Mouse (Mus musculus) megakaryocyte progenitor cell, adult 5-6 weeks (primary cell): ENCODE measurements around the gene Ogfod1. TPM values are rescaled to one million over a fixed set of nuclear protein-coding genes. Genes with fewer than 3 reads are reported as not detected.

ENCODE experiments used
- ATAC-seq: replicated peaks from 2 replicates; pipeline ENCODE4 v1.8.0; 2016; ENCODE audit warnings: mild to moderate bottlenecking, moderate TSS enrichment, inconsistent platforms; ENCODE audit not compliant: poor library complexity
- total RNA-seq, 2 experiments: library from RNA; stranded (forward) in 1 of 2; stranded (reverse) in 1 of 2; fragments of 157-497, 149-512 nt in 1 of 2; fragments of 200-1000 nt in 1 of 2; gene quantifications; 2 replicates each; pipeline versions ENCODE4 v1.2.3 to v1.2.4; 2015 to 2017

The Ogfod1 gene
- total RNA-seq, 2 experiments from 2014 or later = 19.6 to 21.7 TPM

DNA sequence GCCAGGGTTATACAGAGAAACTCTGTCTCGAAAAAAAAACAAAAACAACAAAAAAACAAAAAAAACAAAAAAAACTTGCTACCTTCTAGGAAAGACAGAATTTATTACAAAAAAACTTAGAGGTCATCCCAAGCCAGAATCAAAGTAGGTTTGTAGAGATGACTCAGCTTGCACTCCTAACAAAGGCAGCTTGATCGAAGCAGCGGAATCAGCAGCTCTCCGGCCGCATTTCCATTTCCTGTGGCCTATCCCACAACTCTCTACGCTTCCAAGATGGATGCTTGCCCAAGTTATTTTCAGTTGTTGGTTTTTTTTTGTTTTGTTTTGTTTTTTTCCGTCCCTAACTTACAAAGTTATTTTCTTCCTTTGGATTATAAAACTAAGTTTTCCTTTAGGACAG is 31.8 kb downstream of the Ogfod1 start:
- ATAC-seq = no peak

DNA sequence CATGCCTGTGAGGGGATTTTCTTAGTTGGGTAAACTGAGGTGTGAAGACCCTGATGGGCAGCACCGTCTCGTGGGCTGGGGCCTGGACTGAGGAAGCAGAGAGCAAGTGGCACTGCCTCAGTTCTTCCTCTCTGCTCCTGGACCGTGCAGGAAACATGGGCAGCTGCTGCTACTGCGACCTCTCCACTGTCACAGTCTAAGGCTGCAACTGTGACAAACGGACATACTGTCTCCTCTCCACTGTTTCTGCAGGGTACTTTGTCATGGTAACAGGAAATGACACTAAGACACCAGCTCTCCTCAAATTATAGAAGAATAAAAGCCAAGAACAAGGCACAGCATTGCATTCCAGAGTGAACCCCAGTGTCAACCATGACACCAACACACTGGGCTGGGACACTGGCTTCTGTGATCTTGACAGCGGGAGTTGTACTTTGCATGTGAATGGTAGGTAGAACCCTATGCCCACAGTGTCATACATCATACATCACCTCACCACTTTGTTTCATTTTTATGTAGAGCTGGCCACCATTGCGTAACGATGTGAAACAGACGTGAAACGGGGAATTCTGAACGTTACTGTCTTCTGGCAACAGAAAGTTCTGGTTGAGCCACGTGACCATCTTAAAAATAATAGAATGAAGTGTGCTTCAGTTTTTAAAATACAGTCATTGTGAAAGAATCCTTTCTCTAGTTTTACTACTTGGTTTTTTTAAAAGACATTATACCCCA is 39.6 kb downstream of the Ogfod1 start:
- peak; percentile 79 for ATAC-seq

DNA sequence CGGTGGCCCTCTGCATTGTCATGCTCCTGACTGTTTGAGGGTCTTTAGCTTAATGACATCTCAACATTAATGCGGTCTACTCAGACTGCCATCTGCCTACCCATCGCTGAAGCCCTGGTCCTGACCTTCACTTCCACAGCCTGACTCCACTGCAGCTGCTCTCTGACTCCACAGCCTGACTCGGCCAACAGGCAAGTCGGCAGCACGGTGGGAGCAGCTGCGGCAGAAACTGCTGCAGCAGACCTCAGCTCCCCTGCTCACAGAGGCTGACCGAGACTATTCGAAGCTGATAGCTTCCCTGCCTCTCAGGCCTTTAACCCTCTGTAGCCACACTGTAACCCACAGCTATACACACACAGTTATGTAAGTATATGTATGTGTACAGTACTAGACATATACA is 51.0 kb downstream of the Ogfod1 start:
- no peak for ATAC-seq

DNA sequence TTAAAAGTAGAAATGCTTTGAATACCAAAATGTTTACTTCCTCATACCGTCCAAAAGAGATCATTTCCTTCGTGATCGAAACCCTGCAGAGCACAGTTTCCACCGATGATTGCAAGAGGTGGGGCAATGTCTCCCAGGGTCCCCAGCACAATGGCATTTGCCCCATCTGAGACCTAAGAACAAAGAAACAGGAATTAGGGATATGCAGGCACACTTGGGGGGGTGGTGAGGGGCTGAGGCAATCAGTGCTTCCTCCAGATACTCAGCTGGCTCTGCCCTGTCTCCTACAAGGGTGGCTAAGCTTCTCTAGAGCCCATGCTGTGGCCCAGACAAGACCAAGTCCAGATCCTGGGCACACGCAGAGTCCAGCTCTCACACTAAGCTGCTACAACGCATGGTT is 52.7 kb downstream of the Ogfod1 start:
- peak; percentile 97 for ATAC-seq

DNA sequence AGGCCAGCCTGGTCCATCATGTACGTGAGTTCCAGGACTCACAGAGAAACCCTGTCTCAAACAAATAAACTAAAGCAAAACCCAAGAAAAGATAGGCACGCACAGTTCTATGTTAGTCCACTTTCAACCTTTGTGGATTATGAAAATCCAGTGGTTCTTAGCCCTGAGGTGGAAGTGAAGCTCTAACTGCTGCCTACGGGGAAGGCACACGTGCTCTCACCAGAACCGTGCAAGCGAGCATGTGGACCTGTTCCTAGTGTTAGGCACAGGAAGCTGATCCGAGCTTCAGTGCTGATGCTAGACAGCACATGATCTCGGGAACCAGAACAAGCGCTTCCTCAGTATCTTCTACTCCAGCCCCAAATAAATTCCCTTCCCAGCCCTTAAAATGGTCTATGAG is 55.9 kb downstream of the Ogfod1 start:
- ATAC-seq = no peak

DNA sequence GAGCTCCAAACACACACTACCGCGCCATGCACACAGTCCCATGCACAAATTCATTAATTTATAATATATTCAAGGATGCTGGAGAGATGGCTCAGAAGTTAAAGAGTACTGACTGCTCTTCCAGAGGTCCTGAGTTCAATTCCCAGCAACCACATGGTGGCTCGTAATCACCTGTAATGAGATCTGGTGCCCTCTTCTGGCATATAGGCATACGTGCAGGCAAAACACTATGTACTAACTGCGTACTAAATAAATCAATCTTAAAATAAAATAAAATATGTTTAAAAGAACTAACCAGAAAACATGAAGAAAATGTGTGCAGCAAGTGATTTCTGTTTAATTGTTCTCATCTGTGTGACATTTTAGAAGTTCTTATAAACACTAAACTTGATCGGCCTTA is 57.3 kb downstream of the Ogfod1 start:
- ATAC-seq = no peak

DNA sequence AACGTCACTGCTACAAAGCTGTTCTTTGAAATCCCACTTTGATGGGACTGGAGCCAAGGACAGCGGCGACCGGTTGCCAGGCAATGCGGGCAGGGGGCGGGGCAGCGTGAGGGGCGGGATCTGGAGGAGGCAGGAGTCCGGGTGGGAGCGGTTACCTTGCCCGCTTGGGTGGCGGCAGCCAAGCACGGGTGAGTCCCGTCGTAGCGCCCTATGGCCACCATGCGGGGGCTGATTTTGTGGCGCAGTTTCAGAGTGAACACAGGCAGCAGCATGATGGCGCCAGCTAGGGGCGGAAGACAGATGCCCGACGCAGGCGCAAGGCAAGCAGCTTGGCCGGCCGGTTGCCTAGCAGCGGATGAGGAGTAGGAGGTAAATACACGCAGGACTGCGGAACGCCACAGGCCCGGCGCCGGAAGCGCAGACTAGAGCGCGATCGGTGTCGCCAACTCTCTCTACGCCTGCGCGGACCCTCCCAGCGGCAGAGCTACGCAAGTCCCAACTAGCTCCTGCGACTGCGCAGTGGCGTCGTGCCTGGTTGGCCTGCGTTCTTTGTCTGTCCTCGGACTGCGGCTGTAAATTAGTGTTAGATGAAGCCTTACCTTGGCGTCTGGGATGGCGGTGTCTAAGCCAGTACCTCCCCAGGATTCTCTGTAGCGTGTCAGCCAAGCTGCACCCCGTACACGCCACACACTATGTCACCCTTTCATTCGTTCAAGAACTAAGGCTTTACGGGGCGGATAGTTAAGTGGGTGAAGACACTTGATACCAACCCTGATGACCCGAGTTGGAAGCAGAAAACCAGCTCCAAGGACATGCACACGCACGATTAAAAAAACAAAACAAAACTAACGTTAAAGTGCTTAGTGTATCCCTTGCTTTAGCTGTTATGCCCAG is 61.3 kb downstream of the Ogfod1 start, which contains the start of gene Bbs2:
Gene Bbs2, minus strand, starts transcription at position 848 of the 894 bp plus-strand sequence.
- ATAC-seq = peak; percentile 97

DNA sequence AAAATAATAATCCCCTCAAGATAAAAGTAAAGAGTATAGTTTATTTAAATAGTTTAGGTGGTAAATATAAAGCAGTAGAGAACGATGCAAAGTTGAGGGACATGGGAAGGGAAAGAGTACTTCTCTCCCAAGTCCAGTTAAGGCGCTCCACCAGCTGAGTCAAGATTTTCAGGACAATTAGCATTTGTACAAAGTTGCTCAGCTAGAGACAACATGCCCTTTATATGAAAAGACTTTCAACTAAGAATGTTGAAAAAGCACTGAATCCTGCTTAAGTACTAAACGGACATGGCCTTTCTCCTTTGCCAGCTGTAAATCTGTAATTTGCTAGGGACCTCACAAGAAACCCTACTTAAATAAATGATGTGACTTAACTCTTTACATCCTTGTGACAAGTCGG is 62.0 kb downstream of the Ogfod1 start:
- ATAC-seq = no peak

DNA sequence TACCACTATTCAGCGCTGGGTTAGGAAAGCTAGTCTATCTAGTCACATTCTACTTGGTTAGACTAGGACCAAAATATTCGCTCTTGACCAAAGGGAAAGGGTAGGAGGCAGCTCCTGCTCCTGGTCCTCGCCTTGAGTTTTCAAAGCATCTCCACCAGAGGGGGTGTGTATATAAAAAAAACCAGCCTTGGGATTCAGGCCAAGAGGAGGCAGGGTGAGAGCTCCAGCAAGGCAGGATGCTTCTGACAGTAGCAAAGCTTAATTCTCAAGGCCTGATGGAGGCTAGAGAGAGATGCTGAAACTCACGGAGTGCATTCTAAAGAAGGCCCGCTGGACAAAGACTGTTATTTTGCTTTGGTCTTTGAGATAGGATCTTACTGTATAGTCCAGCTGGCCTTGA is 67.1 kb downstream of the Ogfod1 start:
- ATAC-seq = peak; percentile 44

DNA sequence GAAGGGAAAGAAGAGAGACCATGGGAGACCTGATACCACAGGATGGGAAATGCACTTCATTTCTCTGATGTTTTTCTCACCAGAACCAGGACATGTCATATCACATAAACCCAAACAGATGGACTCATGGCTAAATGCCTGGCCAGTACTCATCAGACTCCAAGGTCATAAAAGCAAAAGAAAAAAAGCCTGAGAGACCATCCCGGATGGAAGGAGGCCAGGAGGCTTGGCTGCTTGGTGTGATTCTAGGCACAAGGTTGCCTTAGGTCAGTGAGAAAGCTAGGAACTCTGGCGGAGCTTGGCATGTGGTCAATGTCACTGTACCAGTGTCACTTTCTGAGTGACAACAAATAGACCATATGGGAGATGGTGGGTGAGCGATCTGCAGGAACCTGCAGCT is 70.9 kb downstream of the Ogfod1 start:
- ATAC-seq = no peak

DNA sequence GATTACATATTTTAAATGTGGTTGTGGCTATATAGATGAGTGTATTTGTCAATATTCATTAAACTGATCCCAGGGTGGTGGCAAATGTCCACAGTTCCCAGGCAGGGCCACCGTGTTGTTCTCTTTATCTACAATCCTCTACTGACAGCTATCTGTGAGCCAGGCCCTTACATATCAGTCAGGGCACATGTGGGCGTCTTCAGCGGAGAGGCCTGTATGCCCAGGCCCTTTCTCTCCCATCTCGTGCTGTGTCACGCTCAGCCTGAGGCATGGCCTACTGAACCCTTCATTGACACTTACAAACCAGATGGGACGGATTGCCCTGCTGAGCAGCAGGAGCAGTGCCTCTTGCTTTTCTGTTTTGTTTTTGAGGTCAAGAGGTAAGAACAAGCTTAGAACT is 72.4 kb downstream of the Ogfod1 start:
- peak; percentile 73 for ATAC-seq

DNA sequence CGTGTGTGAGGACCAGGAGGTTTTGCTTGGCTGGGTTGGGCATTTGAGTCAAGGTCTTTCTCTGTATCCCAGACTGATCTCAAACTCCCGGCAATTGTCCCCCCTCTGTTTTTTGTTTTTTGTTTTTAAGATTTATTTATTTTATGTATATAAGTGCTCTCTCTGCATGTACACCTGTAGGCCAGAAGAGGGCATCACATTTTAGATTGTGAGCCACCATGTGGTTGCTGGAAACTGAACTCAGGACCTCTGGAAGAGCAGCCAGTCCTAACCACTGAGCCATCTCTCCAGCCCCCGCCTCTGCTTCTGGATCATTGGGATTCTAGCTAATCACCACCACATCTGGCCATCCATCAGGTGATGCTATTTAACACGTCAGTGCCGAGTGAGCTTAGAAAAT is 72.8 kb downstream of the Ogfod1 start:
- ATAC-seq = no peak

DNA sequence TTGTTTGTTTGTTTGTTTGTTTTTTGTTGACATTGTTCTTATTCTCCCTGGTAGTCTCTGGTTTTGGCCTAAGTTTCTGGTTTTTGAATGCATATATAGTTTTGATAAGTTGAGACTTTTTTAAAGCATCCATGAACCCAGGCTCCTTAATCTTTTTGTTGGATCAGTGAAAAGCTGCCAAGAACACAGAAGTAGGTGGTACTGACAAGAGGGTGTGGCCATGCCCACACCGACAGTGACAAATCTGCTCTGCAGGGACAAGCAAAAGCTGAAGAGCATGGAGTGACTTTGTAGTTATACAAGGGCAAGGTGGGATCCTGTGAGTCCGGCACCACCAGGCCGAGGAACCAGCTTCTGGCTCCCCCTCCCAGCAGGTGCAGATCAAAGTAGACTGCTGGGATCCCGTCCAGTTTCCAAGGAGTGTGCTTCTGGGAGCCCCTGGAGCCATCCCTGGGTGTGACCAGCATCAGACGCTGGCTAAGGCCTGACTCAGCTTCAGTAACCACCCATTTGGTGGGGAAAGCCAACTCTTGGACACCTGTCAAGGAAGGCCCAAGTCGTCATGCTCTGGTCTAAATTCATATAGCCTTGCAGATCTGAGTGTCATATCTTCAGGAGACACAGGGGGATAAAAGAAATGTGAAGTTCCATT is 73.7 kb downstream of the Ogfod1 start:
- ATAC-seq = peak; percentile 72

DNA sequence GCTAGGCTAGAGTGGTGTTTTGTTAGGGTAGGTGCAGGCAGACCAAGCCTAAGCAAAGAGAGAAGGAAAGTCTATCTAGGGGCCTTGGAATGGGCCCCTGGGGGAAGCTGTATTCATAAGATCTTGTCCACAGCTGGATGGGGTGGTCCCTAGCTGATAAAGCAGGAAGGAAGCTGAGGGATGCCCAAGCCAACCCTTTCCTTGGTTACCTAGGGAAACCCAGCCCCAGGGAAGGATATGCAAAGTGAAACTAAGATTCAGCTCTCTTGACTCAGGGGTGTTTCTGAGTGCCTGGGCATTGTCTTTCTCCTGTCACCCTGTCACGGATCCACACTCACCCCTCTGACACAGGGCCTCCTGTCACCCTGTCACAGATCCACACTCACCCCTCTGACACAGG is 76.4 kb downstream of the Ogfod1 start:
- 0 out of 2 replicates have a peak, but pooled peaks have one; percentile 10 for ATAC-seq

DNA sequence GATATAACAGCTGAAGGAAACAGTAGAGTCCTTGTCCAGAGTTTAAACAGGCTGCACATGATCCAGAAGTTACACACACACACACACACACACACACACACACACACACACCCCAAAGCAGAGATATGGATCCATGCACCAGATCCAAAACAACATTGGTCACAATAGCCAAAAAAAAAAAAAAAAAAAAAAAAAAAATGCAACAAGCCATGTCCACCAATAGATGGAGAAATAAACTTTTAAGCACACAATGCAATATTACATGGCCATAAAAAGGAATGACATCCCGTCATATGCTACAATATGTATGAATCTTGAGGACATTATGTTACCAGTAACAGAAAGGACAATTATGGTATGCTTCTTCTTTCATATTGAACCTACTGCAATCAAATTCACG is 77.0 kb downstream of the Ogfod1 start:
- ATAC-seq = no peak

Other genes with a start within 250 kb of the Ogfod1 start
- not detected in 2 replicates for gene Gnao1, start 227.2 kb upstream of the Ogfod1 start, total RNA-seq (2015)
- not detected in 2 replicates for gene Gnao1, start 227.2 kb upstream of the Ogfod1 start, total RNA-seq (2017)
- 31.0 and 31.5 TPM in 2 replicates for gene Amfr, start 24.4 kb upstream of the Ogfod1 start, total RNA-seq (2015)
- 62.6 and 132 TPM in 2 replicates for gene Amfr, start 24.4 kb upstream of the Ogfod1 start, total RNA-seq (2017)
- 112 and 114 TPM in 2 replicates for gene Nudt21, start 167 bp upstream of the Ogfod1 start, total RNA-seq (2015)
- 119 and 122 TPM in 2 replicates for gene Nudt21, start 167 bp upstream of the Ogfod1 start, total RNA-seq (2017)
- 7.0 and 11.9 TPM in 2 replicates for gene Bbs2, start 61.7 kb downstream of the Ogfod1 start, total RNA-seq (2015)
- 4.1 and 4.4 TPM in 2 replicates for gene Bbs2, start 61.7 kb downstream of the Ogfod1 start, total RNA-seq (2017)
- not detected in 2 replicates for gene Mt4, start 100.0 kb downstream of the Ogfod1 start, total RNA-seq (2015)
- not detected in 2 replicates for gene Mt4, start 100.0 kb downstream of the Ogfod1 start, total RNA-seq (2017)
- gene Mt3, start 115.4 kb downstream of the Ogfod1 start, total RNA-seq (2015) = not detected in 2 replicates
- gene Mt3, start 115.4 kb downstream of the Ogfod1 start, total RNA-seq (2017) = not detected in 2 replicates
- gene Mt2, start 135.5 kb downstream of the Ogfod1 start, total RNA-seq (2015) = 24.5 and 53.6 TPM in 2 replicates
- 35.6 and 47.5 TPM in 2 replicates for gene Mt2, start 135.5 kb downstream of the Ogfod1 start, total RNA-seq (2017)
- gene Mt1, start 141.9 kb downstream of the Ogfod1 start, total RNA-seq (2015) = 232 and 285 TPM in 2 replicates
- 321 and 389 TPM in 2 replicates for gene Mt1, start 141.9 kb downstream of the Ogfod1 start, total RNA-seq (2017)
- gene Nup93, start 177.4 kb downstream of the Ogfod1 start, total RNA-seq (2015) = 26.7 and 32.4 TPM in 2 replicates
- gene Nup93, start 177.4 kb downstream of the Ogfod1 start, total RNA-seq (2017) = 36.3 and 46.1 TPM in 2 replicates